Mouse (Mus musculus) lung, adult 2 months (tissue): ENCODE results near the gene Klb. TPM values are rescaled to one million over a fixed set of nuclear protein-coding genes. Genes with fewer than 3 reads are reported as not detected.
"Not testable (repeated sequence)": the region's sequence is repeated elsewhere in the genome, so short reads cannot be mapped to it uniquely, and the experiment has no call there.

Source experiments
- DNase-seq: peaks from one replicate; pipeline ENCODE4 v3.0.0; 2022
- H3K4me1 ChIP-seq: fragments of 200-500 bp; 2 replicates; pipeline ENCODE4 v1.6.1; 2011; ENCODE audit warnings: low read length; ENCODE audit not compliant: control insufficient read depth, insufficient read depth
- H3K4me3 ChIP-seq: fragments of 200-500 bp; replicated peaks from 2 replicates; pipeline ENCODE3; 2011; ENCODE audit warnings: low read depth, mild to moderate bottlenecking, control low read depth, low read length; ENCODE audit errors: extremely low read depth
- CTCF ChIP-seq: fragments of 200-500 bp; IDR thresholded peaks from 2 replicates; pipeline ENCODE4 v1.5.1; 2011; ENCODE audit warnings: mild to moderate bottlenecking, low read length, control low read depth; ENCODE audit not compliant: insufficient read depth
- POLR2A ChIP-seq: fragments of 200-500 bp; IDR thresholded peaks from 2 replicates; pipeline ENCODE4 v1.6.1; 2011; ENCODE audit warnings: low read depth, mild to moderate bottlenecking, control low read depth, low read length, borderline replicate concordance; ENCODE audit errors: extremely low read depth
- WGBS: fragments of 180-500 bp; shearing (Covaris S2); methylation state at CpG from one replicate; pipeline ENCODE4 v1.1.7; 2018; 5-methylcytosine and 5-hydroxymethylcytosine counted together
- polyA plus RNA-seq: library from polyadenylated mRNA; depleted of rRNA; stranded (reverse); fragments of >200 nt; gene quantifications from 2 replicates; pipeline ENCODE4 v1.2.3, GENCODE M21; 2012; rRNA removed

Klb gene
- polyA plus RNA-seq, result 0.44 and 0.78 TPM in 2 replicates

DNA sequence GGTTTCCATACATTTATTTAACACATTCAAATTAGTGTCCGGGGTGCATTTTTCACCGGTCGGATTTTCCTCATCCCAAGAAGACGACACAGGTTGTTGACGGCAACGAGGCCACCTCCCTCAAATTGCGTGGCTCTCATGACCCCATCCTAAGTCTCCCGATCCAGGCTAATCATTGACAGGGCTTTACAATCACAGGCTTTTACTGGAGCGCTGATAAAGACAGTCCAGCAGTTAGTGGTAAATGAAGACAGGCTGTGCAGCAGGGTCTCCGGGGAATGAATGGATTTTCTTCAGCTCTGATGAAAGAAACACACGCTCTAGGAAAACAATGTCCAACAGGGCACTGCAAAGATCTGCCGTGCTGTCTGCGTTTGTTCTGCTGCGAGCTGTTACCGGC lies at the start of gene Klb:
Gene Klb, plus strand, starts transcription at position 147 of the 400 bp plus-strand sequence.
- 54% methylated on average over 15 of the region's 15 CpGs for WGBS
- TF ChIP-seq POLR2A (no peak), CTCF (no peak)
- no peak within 1 kb of the TSS for H3K4me3 ChIP-seq
- no peaks in the 10 kb centered on the region for H3K4me1 ChIP-seq
- DNase-seq, result no peak

DNA sequence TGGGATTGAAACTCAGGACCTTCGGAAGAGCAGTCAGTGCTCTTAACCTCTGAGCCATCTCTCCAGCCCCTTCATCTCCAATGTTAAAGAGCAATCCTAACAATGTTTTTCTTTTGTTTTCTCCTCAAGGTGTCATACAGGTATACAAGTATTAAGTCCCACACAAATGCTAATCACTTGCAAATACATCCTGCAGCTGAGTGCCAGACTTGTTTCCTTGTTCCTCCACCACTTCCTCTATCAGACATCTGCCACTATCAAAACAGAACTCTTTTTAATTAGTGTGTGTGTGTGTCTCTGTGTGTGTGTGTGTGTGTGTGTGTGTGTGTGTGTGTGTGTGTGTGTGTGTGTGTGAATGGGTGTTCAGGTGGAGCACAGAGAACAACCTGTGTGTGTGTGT lies 48.5 kb upstream of the Klb start:
- not testable (repeated sequence) for H3K4me3 ChIP-seq, H3K4me1 ChIP-seq, DNase-seq
- WGBS, result 92% methylated on average over 1 of the region's 1 CpGs

DNA sequence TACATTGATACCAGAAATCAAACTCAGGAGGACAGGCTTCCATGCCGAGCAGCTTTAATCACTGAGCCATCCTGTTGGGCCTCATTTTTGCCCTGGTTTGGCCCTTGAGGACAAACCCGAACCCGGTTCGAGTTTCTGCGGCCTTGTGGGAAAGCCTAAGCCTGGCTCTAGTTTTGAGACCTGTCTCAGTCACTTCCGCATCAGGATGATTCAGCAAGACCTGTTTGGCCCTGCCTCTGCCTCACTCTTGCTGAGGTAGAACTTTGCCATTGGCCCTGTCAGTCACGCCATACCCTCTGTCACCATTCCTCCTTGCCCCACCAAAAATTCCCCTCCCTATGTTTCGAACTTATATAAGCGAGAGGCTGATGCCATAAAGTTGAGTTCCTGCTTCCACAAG lies 48.0 kb upstream of the Klb start:
- DNase-seq, result no peak
- WGBS, result 93% methylated on average over 9 of the region's 9 CpGs
- Histone ChIP-seq H3K4me3 (no peak overlapping the region), H3K4me1 (no peaks in the 10 kb centered on the region)
- no peak for TF ChIP-seq CTCF
- no peak for TF ChIP-seq POLR2A

DNA sequence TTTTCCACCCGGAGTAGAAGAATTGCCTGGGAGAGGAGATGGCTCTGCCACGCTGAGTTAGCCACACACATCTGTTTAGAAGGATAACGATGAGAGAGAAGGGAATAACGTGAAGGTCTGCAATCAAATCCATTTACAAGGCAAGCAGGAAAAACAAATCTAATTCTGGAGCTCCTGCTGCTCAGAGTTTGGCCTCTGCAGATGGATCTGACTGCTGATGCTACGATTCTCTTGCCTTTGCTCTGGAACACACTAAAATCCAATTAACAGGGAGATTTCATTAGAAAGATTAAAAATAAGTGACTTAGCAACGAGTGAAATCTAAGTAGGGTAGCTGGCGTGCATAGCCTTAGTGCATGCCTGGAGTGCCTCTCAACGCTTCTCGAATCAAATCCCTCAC lies 42.6 kb upstream of the Klb start:
- no peak overlapping the region for H3K4me3 ChIP-seq
- no peak for DNase-seq
- WGBS, result 82% methylated on average over 9 of the region's 9 CpGs
- H3K4me1 ChIP-seq, result no peaks in the 10 kb centered on the region
- no peak for TF ChIP-seq CTCF
- no peak for TF ChIP-seq POLR2A

DNA sequence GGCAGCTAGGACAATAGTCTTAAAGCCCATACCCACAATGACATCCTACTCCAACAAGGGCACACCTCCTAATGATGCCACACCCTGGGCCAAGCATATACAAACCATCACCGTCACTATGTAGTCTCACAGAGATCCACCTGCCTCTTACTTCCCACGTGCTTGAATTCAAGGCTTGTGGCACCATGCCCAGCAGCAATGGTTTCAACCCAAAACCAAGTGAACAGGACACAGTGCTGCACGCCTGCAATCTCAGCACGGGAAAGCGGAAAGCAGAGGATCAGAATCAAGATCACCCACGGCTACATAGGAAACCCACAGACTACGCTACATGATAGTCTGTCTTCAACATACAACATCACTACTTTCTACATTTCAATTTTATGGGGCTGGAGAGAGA lies 39.9 kb upstream of the Klb start:
- 82% methylated on average over 7 of the region's 7 CpGs for WGBS
- Histone ChIP-seq H3K4me1 (no peaks in the 10 kb centered on the region), H3K4me3 (no peak overlapping the region)
- no peak for DNase-seq
- TF ChIP-seq CTCF (no peak), POLR2A (no peak)

DNA sequence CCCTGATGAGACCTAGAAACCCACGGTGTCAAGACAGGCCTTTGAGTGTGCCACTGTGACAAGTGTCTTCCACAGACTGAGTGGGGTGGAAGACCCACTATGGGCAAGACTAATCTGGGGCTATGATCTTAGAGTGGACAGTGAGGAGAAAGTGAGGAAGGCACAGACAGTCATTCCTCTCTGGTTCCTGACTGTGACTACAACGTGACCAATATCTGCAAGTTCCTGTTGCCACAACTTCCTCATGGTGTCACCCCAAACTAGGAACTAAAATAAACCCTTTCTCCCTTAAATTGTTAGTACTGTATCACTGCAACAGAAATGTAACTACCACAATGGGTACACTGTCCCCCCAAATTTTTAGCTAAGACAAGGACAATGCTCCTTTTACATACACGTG lies 39.2 kb upstream of the Klb start:
- 88% methylated on average over 3 of the region's 3 CpGs for WGBS
- TF ChIP-seq POLR2A (no peak), CTCF (no peak)
- Histone ChIP-seq H3K4me1 (no peaks in the 10 kb centered on the region), H3K4me3 (no peak overlapping the region)
- DNase-seq, result no peak

DNA sequence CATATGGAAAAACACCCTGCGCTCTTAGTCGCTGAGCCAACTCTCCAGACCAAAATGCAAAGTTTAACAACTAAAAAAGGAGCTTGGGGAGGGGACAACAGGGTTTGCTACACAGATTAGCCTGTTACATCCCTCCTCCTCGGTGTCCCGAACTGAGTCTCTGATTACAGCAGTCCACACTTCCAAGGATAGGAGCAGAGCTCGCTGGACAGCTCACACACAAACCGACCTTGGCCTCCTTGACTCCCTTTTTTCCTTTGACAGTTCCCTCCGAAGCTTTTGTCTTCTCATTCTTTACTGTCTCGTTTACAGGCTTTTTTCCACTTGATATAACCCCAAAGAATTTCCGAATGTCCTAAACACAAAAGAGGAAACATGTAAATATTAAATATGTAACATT lies 28.9 kb upstream of the Klb start:
- no peak overlapping the region for H3K4me3 ChIP-seq
- 85% methylated on average over 9 of the region's 9 CpGs for WGBS
- TF ChIP-seq POLR2A, result no peak
- H3K4me1 ChIP-seq, result no peaks in the 10 kb centered on the region; the same call in 1 of the 2 replicates
- no peak for DNase-seq

DNA sequence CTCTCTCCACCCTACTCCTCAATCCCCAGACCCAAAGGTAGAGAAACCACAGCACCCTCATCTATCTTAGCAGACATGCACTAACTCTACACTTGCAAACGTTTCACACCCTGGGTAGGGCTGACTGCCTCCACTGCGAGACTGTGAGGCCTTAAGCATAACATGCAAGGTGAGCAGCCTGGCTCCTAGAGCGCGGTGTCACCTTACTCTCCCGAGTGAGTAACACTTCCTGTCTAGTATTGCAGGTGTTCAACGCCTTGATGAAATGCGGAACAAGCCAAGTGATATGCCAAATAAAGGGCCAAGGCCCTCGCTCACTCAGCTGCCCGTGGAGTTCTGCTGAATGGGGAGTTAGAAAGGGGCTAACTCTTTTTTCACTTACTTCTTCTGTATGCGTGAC lies 25.9 kb upstream of the Klb start:
- DNase-seq, result no peak
- peaks cover 3% of the 10 kb centered on the region for H3K4me1 ChIP-seq
- 58% methylated on average over 10 of the region's 10 CpGs for WGBS
- no peak for TF ChIP-seq CTCF
- TF ChIP-seq POLR2A, result no peak
- H3K4me3 ChIP-seq, result no peak overlapping the region

DNA sequence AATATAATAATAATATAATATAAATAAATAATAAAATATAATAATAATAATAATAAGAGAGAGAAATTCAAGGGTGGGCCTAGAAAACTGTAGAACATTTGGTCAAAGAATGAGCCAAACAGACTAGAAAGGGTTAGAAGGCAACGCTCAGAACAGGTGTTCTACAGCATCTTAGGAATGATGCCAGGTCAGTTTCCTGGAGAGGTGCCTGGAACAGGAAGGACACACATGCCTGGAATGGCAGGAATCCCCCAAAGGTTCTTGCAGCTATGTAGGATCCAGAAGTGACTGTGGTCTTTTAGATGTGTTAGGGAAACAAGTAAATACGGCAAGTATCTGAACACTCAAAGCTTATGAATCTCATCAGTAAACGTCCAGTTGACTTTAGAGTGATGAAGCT lies 23.8 kb upstream of the Klb start:
- H3K4me3 ChIP-seq, result no peak overlapping the region
- WGBS, result 59% methylated on average over 3 of the region's 3 CpGs
- TF ChIP-seq POLR2A (no peak), CTCF (no peak)

DNA sequence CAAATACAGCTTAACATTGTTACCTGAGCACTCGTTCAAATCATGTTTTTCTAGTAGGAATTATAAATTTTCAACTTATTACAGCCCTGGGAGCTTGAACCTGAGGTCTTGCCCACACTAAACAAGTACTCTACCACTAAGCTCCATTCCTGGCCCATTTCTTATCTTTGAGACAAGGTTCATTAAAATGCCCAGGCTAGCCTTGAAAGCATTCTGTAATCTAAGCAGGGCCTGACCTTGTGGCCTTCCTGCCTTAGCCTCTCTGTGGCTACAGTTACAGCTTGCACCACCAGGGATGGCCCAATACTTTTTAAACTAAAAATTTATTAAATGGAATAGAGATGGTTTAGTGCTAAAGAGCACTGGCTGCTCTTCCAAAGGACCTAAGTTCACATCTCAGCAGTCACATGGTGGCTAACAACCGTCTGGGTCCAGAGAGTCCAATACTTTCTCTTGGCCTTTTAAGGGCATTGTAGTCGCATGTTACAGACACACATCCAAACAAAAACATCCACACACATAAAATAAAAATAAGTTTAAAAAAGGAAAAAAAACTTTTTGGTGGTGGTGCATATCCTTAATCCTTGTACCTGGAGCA lies 23.3 kb upstream of the Klb start:
- no peak for DNase-seq
- no peak overlapping the region for H3K4me3 ChIP-seq
- 78% methylated on average over 3 of the region's 3 CpGs for WGBS
- TF ChIP-seq CTCF (no peak), POLR2A (no peak)
- peaks cover 3% of the 10 kb centered on the region for H3K4me1 ChIP-seq

More for the DNA sequence above, 23.8 kb upstream of the Klb start:
- DNase-seq, result no peak
- H3K4me1 ChIP-seq, result peaks cover 3% of the 10 kb centered on the region

DNA sequence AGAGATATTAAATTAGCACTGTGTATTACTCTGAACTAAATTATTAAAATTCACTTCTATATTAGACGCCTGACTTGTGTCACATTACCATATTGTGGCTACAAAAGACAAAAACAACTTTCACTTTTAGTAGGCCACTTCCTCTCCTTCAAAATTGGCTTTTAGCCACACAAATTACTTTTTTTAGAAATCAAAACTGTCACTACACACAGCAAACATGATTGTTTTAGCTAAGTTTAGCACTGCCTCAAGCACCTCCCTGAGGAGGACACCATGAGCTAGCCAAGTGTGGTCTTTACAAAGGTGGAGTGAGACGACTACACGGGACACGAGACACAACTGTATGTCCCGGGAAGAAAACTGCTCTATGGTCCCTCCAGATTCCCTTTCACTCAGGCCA lies 21.9 kb upstream of the Klb start:
- 4% methylated on average over 5 of the region's 5 CpGs for WGBS
- H3K4me3 ChIP-seq, result peak overlapping the region; percentile 29
- TF ChIP-seq POLR2A, result no peak
- peaks cover 3% of the 10 kb centered on the region for H3K4me1 ChIP-seq
- DNase-seq, result no peak

DNA sequence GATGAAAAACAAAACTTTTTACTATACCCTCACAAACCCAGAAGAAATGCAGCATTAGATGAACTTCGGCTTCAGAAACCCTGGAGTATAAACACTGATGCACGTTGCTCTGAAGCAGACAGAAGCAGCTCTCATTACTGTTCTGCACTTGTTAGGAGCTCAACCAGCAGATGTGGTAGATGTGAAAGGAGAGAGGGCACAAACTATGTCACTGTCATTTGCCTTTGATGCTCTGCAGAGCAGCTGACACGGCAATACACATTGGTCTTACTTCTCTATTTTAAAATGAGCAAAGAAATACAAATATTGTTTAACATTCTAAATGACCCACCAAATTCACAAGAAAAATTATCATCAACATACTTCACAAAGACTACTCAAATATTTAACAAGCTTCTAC lies 18.1 kb upstream of the Klb start:
- TF ChIP-seq POLR2A (no peak), CTCF (no peak)
- no peak for DNase-seq
- Histone ChIP-seq H3K4me1 (peaks cover 3% of the 10 kb centered on the region), H3K4me3 (no peak overlapping the region)
- WGBS, result 66% methylated on average over 3 of the region's 3 CpGs
